Comparison of ENCODE assay signal across 33 mouse cellular contexts in the genomic region with DNA sequence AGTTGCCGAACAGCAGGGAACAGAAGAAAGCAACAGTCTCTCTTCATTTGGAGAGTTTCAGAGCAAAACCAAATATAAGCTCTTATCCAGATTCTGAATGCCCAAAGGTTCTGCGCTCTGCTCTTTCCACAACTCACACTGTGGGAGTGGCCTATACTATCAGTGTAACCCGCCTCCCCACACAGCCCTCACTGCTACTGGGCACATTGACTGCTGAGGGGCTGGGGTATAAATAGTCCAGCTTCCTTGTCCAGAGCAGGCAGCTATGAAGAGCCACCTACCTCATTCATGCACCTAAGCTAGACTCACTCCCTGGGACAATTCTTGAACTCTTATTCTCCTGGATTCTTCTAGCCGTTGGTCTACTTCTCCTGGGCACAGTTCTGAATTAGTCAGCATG.
"Had no signal": no experiment of that assay in that cellular context is flagged by ENCODE, and none has a peak within 500 bp of the region (broad histone marks: within the 10 kb centered on the region; RNA-seq: fewer than 3 reads in every experiment).

No protein-coding gene starts in this region.

- H3K4me2 ChIP-seq: limb, embryonic 12.5 days; limb, embryonic 13.5 days; limb, embryonic 15.5 days; liver, embryonic 11.5 days; liver, embryonic 12.5 days; liver, embryonic 13.5 days; liver, embryonic 15.5 days; lung, embryonic 14.5 days; lung, embryonic 15.5 days; midbrain, embryonic 11.5 days; midbrain, embryonic 12.5 days; midbrain, embryonic 13.5 days; midbrain, embryonic 15.5 days; neural tube, embryonic 12.5 days; neural tube, embryonic 13.5 days had no signal

- H3K4me1 ChIP-seq: limb, embryonic 12.5 days; limb, embryonic 13.5 days; limb, embryonic 15.5 days; liver, embryonic 12.5 days; liver, embryonic 13.5 days; liver, embryonic 15.5 days; lung, embryonic 15.5 days; megakaryocyte, embryonic 14.5 days; midbrain, embryonic 15.5 days; neural tube, embryonic 12.5 days; neural tube, embryonic 13.5 days had no signal

- H3K9ac ChIP-seq: limb, embryonic 12.5 days; limb, embryonic 13.5 days; limb, embryonic 15.5 days; liver, embryonic 12.5 days; liver, embryonic 13.5 days; liver, embryonic 14.5 days; liver, embryonic 15.5 days; liver, postnatal 0 days; lung, embryonic 14.5 days; lung, embryonic 15.5 days; midbrain, embryonic 12.5 days; midbrain, embryonic 13.5 days; midbrain, embryonic 15.5 days; neural tube, embryonic 12.5 days; neural tube, embryonic 13.5 days had no signal

- DNase-seq: left cerebral cortex, postnatal 4 days; liver; liver, embryonic 13.5 days; liver, postnatal 0 days; lung, adult 18-20 months; lung, adult 2 months; lung, embryonic 14.5 days; lung, postnatal 10 days; lung, postnatal 14 days; lung, postnatal 36 days; lung, postnatal 4 days; midbrain, embryonic 14.5 days had no signal

- H3K27me3 ChIP-seq: limb, embryonic 12.5 days; limb, embryonic 13.5 days; limb, embryonic 15.5 days; liver, embryonic 12.5 days; liver, embryonic 13.5 days; liver, embryonic 15.5 days; lung, embryonic 15.5 days; megakaryocyte, embryonic 14.5 days; midbrain, embryonic 13.5 days; midbrain, embryonic 15.5 days; neural tube, embryonic 12.5 days; neural tube, embryonic 13.5 days had no signal

- ATAC-seq: liver, embryonic 12.5 days; liver, postnatal 0 days; lung, postnatal 0 days; midbrain, embryonic 13.5 days; midbrain, embryonic 15.5 days; midbrain, embryonic 16.5 days had no signal

- H3K4me3 ChIP-seq: limb, embryonic 10.5 days; limb, embryonic 12.5 days; limb, embryonic 13.5 days; limb, embryonic 15.5 days; liver, embryonic 12.5 days; liver, embryonic 13.5 days; liver, embryonic 15.5 days; lung, embryonic 15.5 days; megakaryocyte, embryonic 14.5 days; midbrain, embryonic 10.5 days; midbrain, embryonic 12.5 days; midbrain, embryonic 13.5 days; midbrain, embryonic 15.5 days; myocyte; neural tube, embryonic 12.5 days; neural tube, embryonic 13.5 days had no signal

- H3K27ac ChIP-seq: limb, embryonic 10.5 days; limb, embryonic 12.5 days; limb, embryonic 13.5 days; limb, embryonic 15.5 days; liver, embryonic 12.5 days; liver, embryonic 13.5 days; liver, embryonic 14.5 days; liver, embryonic 15.5 days; lung, embryonic 15.5 days; macrophage; midbrain, embryonic 10.5 days; midbrain, embryonic 12.5 days; midbrain, embryonic 13.5 days; midbrain, embryonic 15.5 days; neural tube, embryonic 12.5 days; neural tube, embryonic 13.5 days had no signal

- H3K9me3 ChIP-seq: limb, embryonic 10.5 days; limb, embryonic 13.5 days; limb, embryonic 15.5 days; liver, embryonic 12.5 days; liver, embryonic 13.5 days; liver, embryonic 15.5 days; lung, embryonic 15.5 days; midbrain, embryonic 10.5 days; midbrain, embryonic 12.5 days; midbrain, embryonic 13.5 days; midbrain, embryonic 15.5 days; neural tube, embryonic 12.5 days; neural tube, embryonic 13.5 days had no signal

- H3K36me3 ChIP-seq: limb, embryonic 10.5 days; limb, embryonic 12.5 days; limb, embryonic 13.5 days; limb, embryonic 15.5 days; liver, embryonic 12.5 days; liver, embryonic 13.5 days; liver, embryonic 15.5 days; lung, embryonic 15.5 days; midbrain, embryonic 10.5 days; midbrain, embryonic 12.5 days; midbrain, embryonic 13.5 days; midbrain, embryonic 15.5 days; neural tube, embryonic 12.5 days; neural tube, embryonic 13.5 days had no signal
